Mouse (Mus musculus): ENCODE results near the gene B4galt5. TPM values are rescaled to one million over a fixed set of nuclear protein-coding genes. Genes with fewer than 3 reads are reported as not detected.

The B4galt5 gene
- total RNA-seq, 1 experiment from 2014 or later, result 50.4 TPM

DNA sequence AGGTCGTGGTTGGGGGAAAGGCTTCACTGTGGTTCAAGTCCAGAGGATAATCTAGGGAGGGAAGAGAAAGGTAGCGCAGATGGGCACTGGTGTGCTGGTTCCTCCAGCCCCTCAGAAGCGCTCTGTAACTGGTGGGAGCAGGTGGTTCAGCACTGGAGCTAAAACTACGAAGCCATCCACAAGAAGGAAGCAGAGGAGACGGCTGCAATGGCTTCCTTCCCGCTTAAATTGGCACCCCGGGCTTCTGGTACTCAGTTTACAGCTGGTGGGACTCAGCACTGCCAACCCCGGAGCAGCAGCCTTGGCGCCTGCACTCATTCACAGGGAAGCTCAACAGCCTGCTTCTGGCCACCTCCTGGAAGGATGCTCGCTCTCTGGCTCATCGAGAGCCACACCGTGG lies 39.7 kb downstream of the B4galt5 start:
- no peak for ATAC-seq (ENCODE audit: extremely low read depth, insufficient number of reproducible peaks, low FRiP score, poor library complexity, severe bottlenecking)

GRCm38 (mm10) chr2:167307716-167308115 lies 41.3 kb downstream of the B4galt5 start:
- ATAC-seq (ENCODE audit: extremely low read depth, insufficient number of reproducible peaks, low FRiP score, poor library complexity, severe bottlenecking), result no peak

DNA sequence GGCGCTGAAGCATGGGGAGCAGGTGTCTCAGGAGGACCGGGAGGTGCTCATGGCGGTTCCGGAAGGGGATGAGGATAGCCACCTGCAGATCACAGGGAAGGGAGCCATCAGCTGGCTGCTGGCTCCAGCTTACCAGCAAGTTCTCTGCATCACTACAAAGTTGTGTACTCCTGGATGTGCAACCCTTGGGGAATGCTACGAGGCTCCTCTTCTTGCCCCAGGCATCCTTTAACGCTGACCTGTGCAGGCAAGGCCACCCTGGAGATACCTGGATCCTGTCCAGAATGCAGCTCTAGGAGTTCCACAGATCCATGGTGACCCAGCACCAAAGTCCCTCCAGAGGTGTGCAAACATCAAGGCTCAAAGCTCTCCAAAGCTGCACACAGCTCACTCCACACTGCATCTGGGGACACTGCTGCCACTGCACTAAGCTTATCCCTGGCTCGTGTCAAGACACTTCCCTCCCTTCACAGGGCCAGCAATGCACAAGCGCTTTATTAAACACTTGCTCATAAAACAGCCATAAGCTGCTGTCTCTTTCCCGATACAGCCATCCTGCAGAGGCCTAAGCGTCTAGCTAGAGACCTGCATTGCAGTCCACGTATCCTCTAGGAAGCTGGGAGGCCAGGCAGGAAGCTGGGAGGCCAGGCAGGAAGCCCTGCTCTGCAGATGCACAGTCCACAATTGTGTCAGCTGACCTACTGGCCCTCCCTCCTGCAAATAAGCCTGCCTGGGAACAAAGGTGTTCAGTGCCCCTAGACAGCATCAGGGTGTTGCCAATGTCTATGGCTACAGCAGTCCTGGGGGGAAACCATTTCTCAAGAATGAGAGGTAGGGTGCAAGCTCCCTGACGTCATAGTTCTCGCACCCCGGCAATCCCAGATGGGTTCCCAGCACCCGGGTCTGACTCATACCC lies 42.1 kb downstream of the B4galt5 start:
- ATAC-seq (ENCODE audit: extremely low read depth, insufficient number of reproducible peaks, low FRiP score, poor library complexity, severe bottlenecking), result no peak

DNA sequence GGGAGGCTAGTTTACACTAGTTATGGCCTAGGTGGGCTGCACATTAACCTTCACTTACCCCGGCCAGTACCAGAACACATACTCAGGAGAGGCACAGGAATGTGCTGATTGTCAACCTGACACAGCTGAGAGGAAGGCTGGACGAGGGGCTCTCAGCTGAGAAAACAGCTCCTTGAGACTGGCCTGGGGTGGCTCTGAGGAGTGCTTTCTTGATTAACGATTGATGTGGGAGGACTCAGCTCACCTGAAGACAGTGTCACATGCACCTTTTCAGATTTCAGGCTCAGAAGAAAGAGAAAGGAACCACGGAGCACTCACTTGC lies 42.7 kb downstream of the B4galt5 start:
- no peak for ATAC-seq (ENCODE audit: extremely low read depth, insufficient number of reproducible peaks, low FRiP score, poor library complexity, severe bottlenecking)

GRCm38 (mm10) chr2:167305382-167306272 lies 43.4 kb downstream of the B4galt5 start:
- no peak for ATAC-seq (ENCODE audit: extremely low read depth, insufficient number of reproducible peaks, low FRiP score, poor library complexity, severe bottlenecking)

GRCm38 (mm10) chr2:167304651-167305381 lies 44.2 kb downstream of the B4galt5 start:
- ATAC-seq (ENCODE audit: extremely low read depth, insufficient number of reproducible peaks, low FRiP score, poor library complexity, severe bottlenecking), result no peak

GRCm38 (mm10) chr2:167303806-167304205 lies 45.2 kb downstream of the B4galt5 start:
- ATAC-seq (ENCODE audit: extremely low read depth, insufficient number of reproducible peaks, low FRiP score, poor library complexity, severe bottlenecking), result no peak

GRCm38 (mm10) chr2:167303196-167303595 lies 45.8 kb downstream of the B4galt5 start:
- no peak for ATAC-seq (ENCODE audit: extremely low read depth, insufficient number of reproducible peaks, low FRiP score, poor library complexity, severe bottlenecking)

- ATAC-seq (ENCODE audit: extremely low read depth, insufficient number of reproducible peaks, low FRiP score, poor library complexity, severe bottlenecking), result no peak
Measured at GRCm38 (mm10) chr2:167302641-167303040, 46.3 kb downstream of the B4galt5 start.

- ATAC-seq (ENCODE audit: extremely low read depth, insufficient number of reproducible peaks, low FRiP score, poor library complexity, severe bottlenecking), result no peak
Measured at GRCm38 (mm10) chr2:167302031-167302430, 47.0 kb downstream of the B4galt5 start.

DNA sequence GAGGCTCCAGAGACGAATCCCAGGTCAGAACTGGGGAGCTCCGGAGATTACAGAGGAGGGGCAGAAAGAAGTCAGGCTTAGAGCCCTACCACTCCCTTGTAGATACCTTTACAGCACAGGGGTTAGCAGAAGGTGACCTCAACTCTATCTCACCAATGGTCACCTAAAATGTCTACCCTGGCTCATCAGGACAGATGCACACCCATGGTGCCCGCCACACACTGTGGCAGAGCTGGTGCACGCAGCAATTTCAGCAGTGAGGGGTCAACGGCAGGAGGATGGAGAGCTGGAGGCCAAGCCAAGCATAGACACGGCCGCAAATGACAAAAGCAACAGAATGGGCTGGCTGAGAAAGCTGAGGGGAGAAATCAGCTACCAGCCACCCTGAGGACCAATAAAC lies 47.4 kb downstream of the B4galt5 start:
- ATAC-seq (ENCODE audit: extremely low read depth, insufficient number of reproducible peaks, low FRiP score, poor library complexity, severe bottlenecking), result no peak

- no peak for ATAC-seq (ENCODE audit: extremely low read depth, insufficient number of reproducible peaks, low FRiP score, poor library complexity, severe bottlenecking)
Measured at GRCm38 (mm10) chr2:167300943-167301497, 48.0 kb downstream of the B4galt5 start.

DNA sequence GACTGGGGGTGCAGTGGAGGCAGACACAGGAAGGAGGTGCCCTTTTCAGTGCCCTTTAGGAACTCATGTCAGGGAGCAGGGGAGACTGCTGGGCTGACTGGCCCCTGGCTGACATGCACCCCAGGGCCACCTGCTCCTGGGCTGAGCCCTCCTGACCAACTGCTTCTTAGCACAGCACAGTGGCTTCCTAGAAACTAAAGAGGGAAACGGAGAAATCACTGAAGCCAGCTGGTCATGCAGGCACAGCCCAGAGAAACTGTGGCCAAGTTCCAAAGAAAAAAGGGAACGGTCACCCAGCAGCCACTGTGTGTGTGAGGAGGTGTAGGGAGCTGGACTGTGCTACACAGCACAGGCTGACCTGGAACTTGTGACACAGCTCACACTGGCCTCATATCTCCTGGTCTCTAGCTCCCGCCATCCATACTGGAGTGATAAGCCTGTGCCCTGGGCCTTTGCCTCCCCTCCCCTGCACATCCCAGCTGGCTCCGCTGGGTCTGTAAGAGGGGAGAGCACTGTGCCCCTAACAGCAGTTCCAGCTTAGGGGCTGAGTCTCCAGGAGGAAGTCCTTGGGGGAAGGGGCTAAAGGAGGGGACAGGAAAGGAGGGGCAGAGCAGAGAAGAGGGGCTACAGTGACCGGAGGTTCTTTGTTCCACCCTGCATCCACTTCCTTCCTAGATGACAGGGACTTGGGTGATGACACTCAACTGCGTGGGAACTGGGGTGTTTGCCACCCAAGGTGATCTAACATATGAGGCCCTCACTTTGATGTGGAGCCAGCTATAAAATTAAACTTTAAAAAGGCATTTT lies 48.9 kb downstream of the B4galt5 start:
- ATAC-seq (ENCODE audit: extremely low read depth, insufficient number of reproducible peaks, low FRiP score, poor library complexity, severe bottlenecking), result no peak

- ATAC-seq (ENCODE audit: extremely low read depth, insufficient number of reproducible peaks, low FRiP score, poor library complexity, severe bottlenecking), result no peak
Measured at GRCm38 (mm10) chr2:167298729-167299705, 50.0 kb downstream of the B4galt5 start.

GRCm38 (mm10) chr2:167297985-167298384 lies 51.0 kb downstream of the B4galt5 start:
- no peak for ATAC-seq (ENCODE audit: extremely low read depth, insufficient number of reproducible peaks, low FRiP score, poor library complexity, severe bottlenecking)

DNA sequence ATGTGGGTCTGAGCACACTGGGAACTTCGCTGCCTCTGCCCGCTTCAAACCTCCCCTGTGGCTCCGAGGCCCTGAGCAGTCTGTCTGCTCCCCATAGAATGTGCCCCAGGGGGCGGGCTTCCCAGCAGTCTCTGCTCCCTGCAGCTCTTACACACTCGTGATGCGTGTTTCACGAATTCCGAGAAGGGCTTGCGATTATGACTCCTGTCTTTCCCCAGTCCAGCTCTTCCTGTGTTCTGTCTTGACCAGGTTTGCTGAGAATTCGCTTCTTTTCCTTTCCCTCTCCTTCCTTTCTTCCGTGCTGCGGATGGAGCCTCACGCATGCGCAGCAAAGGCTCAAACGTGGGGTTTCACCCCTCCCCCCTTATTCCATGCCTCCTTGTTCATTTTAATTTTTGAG lies 54.1 kb downstream of the B4galt5 start:
- no peak for ATAC-seq (ENCODE audit: extremely low read depth, insufficient number of reproducible peaks, low FRiP score, poor library complexity, severe bottlenecking)

- ATAC-seq (ENCODE audit: extremely low read depth, insufficient number of reproducible peaks, low FRiP score, poor library complexity, severe bottlenecking), result no peak
Measured at GRCm38 (mm10) chr2:167294216-167294615, 54.8 kb downstream of the B4galt5 start.

All from neutrophil, adult 5-6 weeks (primary cell).